Mouse (Mus musculus): ENCODE data around the gene Elmo1.

DNA sequence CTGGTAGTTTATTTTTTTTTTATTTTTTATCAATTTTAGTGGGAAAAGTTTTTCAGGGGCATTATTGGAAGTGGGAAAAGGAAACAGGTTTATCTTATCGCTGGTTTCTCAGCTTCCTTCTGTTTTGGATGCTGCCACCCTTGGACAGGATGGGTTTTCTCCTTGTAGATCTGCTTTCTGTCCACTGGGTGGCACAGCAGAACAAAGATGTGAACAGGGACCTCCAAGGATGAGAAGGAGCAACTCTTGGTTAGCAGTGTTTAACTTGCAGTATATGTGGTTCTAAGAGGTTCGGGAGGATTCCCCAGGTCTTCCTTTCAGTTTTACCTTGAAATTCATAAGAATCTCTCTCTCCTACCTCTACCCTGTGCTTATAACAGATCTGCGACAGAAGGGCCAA, 209.0 kb downstream of the Elmo1 start:
- TF ChIP-seq GATA1 (IDR thresholded peaks at IDR 0.05; ENCODE audit: borderline replicate concordance, low read length) (no peak), CTCF (IDR thresholded peaks at IDR 0.05; ENCODE audit: low read depth, low read length) (no peak), POLR2AphosphoS5 (IDR thresholded peaks at IDR 0.05; ENCODE audit: insufficient replicate concordance, low read depth, low read length) (no peak), GATA2 (IDR thresholded peaks at IDR 0.05; ENCODE audit: borderline replicate concordance, low read depth, low read length) (no peak)
